24 mouse cellular contexts compared by ENCODE assay signal in genomic region chr3:127282277-127282676, GRCm38 (mm10).
DNase-seq lines count a peak whose midpoint lies in the region; ATAC-seq and TF ChIP-seq lines count a peak whose summit lies in the region.
"Had no signal": no experiment of that assay in that cellular context is flagged by ENCODE, and none has a peak within 500 bp of the region (broad histone marks: within the 10 kb centered on the region; RNA-seq: fewer than 3 reads in every experiment).

No protein-coding gene starts in this region.

- H3K4me3 ChIP-seq in heart, embryonic 12.5 days = no peak overlapping the region
- H3K4me3 ChIP-seq in hindbrain, embryonic 13.5 days = no peak overlapping the region
- no peak overlapping the region for H3K4me3 ChIP-seq in hindbrain, embryonic 12.5 days
- H3K4me3 ChIP-seq in bone marrow macrophage, adult 2 months (ENCODE audit: insufficient read depth, low read length) = no peak overlapping the region
- H3K4me3 ChIP-seq in midbrain, embryonic 13.5 days (replicated peaks) = no peak overlapping the region
- H3K4me3 ChIP-seq: embryonic facial prominence, embryonic 12.5 days; embryonic facial prominence, embryonic 15.5 days; heart, embryonic 10.5 days; intestine, embryonic 15.5 days had no signal

- TF ChIP-seq POLR2A in bone marrow macrophage, adult 2 months (IDR thresholded peaks at IDR 0.05; ENCODE audit: borderline replicate concordance, low read depth, low read length) = no peak

- no peak overlapping the region for H3K4me2 ChIP-seq in heart, embryonic 12.5 days
- H3K4me2 ChIP-seq in hindbrain, embryonic 13.5 days = no peak overlapping the region
- H3K4me2 ChIP-seq in hindbrain, embryonic 12.5 days (replicated peaks) = no peak overlapping the region
- H3K4me2 ChIP-seq in midbrain, embryonic 13.5 days (replicated peaks) = no peak overlapping the region
- H3K4me2 ChIP-seq: embryonic facial prominence, embryonic 12.5 days; embryonic facial prominence, embryonic 15.5 days; intestine, embryonic 15.5 days had no signal

- no peaks in the 10 kb centered on the region for H3K36me3 ChIP-seq in heart, embryonic 12.5 days
- H3K36me3 ChIP-seq in hindbrain, embryonic 13.5 days = no peaks in the 10 kb centered on the region
- no peaks in the 10 kb centered on the region for H3K36me3 ChIP-seq in hindbrain, embryonic 12.5 days
- H3K36me3 ChIP-seq in midbrain, embryonic 13.5 days = no peaks in the 10 kb centered on the region
- H3K36me3 ChIP-seq: embryonic facial prominence, embryonic 12.5 days; embryonic facial prominence, embryonic 15.5 days; heart, embryonic 10.5 days; intestine, embryonic 15.5 days had no signal

- H3K9me3 ChIP-seq in heart, embryonic 12.5 days (replicated peaks) = no peaks in the 10 kb centered on the region
- no peaks in the 10 kb centered on the region; the same call in 1 of the 2 replicates for H3K9me3 ChIP-seq in hindbrain, embryonic 13.5 days
- H3K9me3 ChIP-seq in hindbrain, embryonic 12.5 days (replicated peaks) = no peaks in the 10 kb centered on the region
- H3K9me3 ChIP-seq in midbrain, embryonic 13.5 days = no peaks in the 10 kb centered on the region
- H3K9me3 ChIP-seq: embryonic facial prominence, embryonic 12.5 days; embryonic facial prominence, embryonic 15.5 days; heart, embryonic 10.5 days; intestine, embryonic 15.5 days had no signal

- H3K4me1 ChIP-seq in heart, embryonic 12.5 days (replicated peaks) = no peaks in the 10 kb centered on the region
- peaks cover 7% of the 10 kb centered on the region; the same call in 1 of the 2 replicates for H3K4me1 ChIP-seq in hindbrain, embryonic 13.5 days (replicated peaks)
- H3K4me1 ChIP-seq in hindbrain, embryonic 12.5 days = no peaks in the 10 kb centered on the region
- H3K4me1 ChIP-seq in bone marrow macrophage, adult 2 months (ENCODE audit: control insufficient read depth, insufficient read depth, low read length) = peaks cover 6% of the 10 kb centered on the region
- no peaks in the 10 kb centered on the region for H3K4me1 ChIP-seq in midbrain, embryonic 13.5 days (replicated peaks)
- H3K4me1 ChIP-seq: embryonic facial prominence, embryonic 12.5 days; embryonic facial prominence, embryonic 15.5 days; heart, embryonic 10.5 days; intestine, embryonic 15.5 days had no signal

- no peak for ATAC-seq in heart, embryonic 12.5 days (ENCODE audit: insufficient number of reproducible peaks, low FRiP score)
- no peak for ATAC-seq in hindbrain, embryonic 13.5 days (ENCODE audit: low FRiP score)
- ATAC-seq in hindbrain, embryonic 12.5 days (ENCODE audit: low FRiP score) = no peak
- ATAC-seq in midbrain, embryonic 13.5 days = no peak
- ATAC-seq: CD4-positive, CD25-positive, alpha-beta regulatory T cell, adult 4 months; forebrain, embryonic 14.5 days; forebrain, postnatal 0 days; hindbrain, embryonic 16.5 days; intestine, embryonic 15.5 days had no signal

- no peak overlapping the region for H3K9ac ChIP-seq in heart, embryonic 12.5 days
- H3K9ac ChIP-seq in hindbrain, embryonic 13.5 days = no peak overlapping the region
- no peak overlapping the region for H3K9ac ChIP-seq in hindbrain, embryonic 12.5 days
- no peak overlapping the region for H3K9ac ChIP-seq in midbrain, embryonic 13.5 days (replicated peaks)
- H3K9ac ChIP-seq: embryonic facial prominence, embryonic 12.5 days; embryonic facial prominence, embryonic 15.5 days; forebrain, postnatal 0 days; intestine, embryonic 15.5 days had no signal

- no peak for TF ChIP-seq CTCF in bone marrow macrophage, adult 2 months (IDR thresholded peaks at IDR 0.05; ENCODE audit: low read depth, low read length)

- H3K27ac ChIP-seq in heart, embryonic 12.5 days (ENCODE audit: poor library complexity, severe bottlenecking) = no peak overlapping the region
- 0 out of 2 replicates have a peak overlapping the region, but pooled peaks have one; percentile 8 for H3K27ac ChIP-seq in hindbrain, embryonic 13.5 days
- no peak overlapping the region for H3K27ac ChIP-seq in hindbrain, embryonic 12.5 days
- H3K27ac ChIP-seq in bone marrow macrophage, adult 2 months (ENCODE audit: insufficient read depth, low read depth, low read length) = peak overlapping the region; percentile 34
- H3K27ac ChIP-seq in midbrain, embryonic 13.5 days = no peak overlapping the region
- H3K27ac ChIP-seq: embryonic facial prominence, embryonic 12.5 days; embryonic facial prominence, embryonic 15.5 days; heart, embryonic 10.5 days; intestine, embryonic 15.5 days had no signal

- no peaks in the 10 kb centered on the region for H3K27me3 ChIP-seq in heart, embryonic 12.5 days (replicated peaks)
- H3K27me3 ChIP-seq in hindbrain, embryonic 13.5 days = no peaks in the 10 kb centered on the region
- H3K27me3 ChIP-seq in hindbrain, embryonic 12.5 days = no peaks in the 10 kb centered on the region
- no peaks in the 10 kb centered on the region for H3K27me3 ChIP-seq in midbrain, embryonic 13.5 days
- H3K27me3 ChIP-seq: embryonic facial prominence, embryonic 12.5 days; embryonic facial prominence, embryonic 15.5 days; intestine, embryonic 15.5 days had no signal

- DNase-seq in heart, adult 11 months = peak; percentile 94
- DNase-seq: adrenal gland, adult 8-10 months; adrenal gland, postnatal 25 days; cerebellum, adult 18-20 months; cerebellum, adult 9-10 months; cerebellum, postnatal 14 days; forebrain, postnatal 0 days; gastrocnemius, postnatal 10 days; gastrocnemius, postnatal 36 days; heart, postnatal 4 days; kidney, adult 11 months; kidney, adult 8-10 months had no signal

- WGBS in heart, embryonic 12.5 days = 89% methylated on average over 5 of the region's 5 CpGs
- WGBS in hindbrain, embryonic 13.5 days = 89% methylated on average over 5 of the region's 5 CpGs
- WGBS in hindbrain, embryonic 12.5 days = 92% methylated on average over 5 of the region's 5 CpGs
- WGBS in midbrain, embryonic 13.5 days = 91% methylated on average over 5 of the region's 5 CpGs

Comparison
In these comparisons a context has a peak if more than half of its experiments do, and no peak if none do; other contexts are left out.
1. H3K27ac ChIP-seq: peak in hindbrain, embryonic 13.5 days (single experiment) and bone marrow macrophage, adult 2 months (single experiment); none in heart, embryonic 12.5 days (single experiment), hindbrain, embryonic 12.5 days (single experiment) and midbrain, embryonic 13.5 days (single experiment).